Mouse (Mus musculus) right cerebral cortex, postnatal 14 days (tissue): ENCODE data around the gene Fbxo28.

Source experiments
- DNase-seq: peaks from one replicate; pipeline ENCODE4 v3.0.0; 2022

The Fbxo28 gene

DNA sequence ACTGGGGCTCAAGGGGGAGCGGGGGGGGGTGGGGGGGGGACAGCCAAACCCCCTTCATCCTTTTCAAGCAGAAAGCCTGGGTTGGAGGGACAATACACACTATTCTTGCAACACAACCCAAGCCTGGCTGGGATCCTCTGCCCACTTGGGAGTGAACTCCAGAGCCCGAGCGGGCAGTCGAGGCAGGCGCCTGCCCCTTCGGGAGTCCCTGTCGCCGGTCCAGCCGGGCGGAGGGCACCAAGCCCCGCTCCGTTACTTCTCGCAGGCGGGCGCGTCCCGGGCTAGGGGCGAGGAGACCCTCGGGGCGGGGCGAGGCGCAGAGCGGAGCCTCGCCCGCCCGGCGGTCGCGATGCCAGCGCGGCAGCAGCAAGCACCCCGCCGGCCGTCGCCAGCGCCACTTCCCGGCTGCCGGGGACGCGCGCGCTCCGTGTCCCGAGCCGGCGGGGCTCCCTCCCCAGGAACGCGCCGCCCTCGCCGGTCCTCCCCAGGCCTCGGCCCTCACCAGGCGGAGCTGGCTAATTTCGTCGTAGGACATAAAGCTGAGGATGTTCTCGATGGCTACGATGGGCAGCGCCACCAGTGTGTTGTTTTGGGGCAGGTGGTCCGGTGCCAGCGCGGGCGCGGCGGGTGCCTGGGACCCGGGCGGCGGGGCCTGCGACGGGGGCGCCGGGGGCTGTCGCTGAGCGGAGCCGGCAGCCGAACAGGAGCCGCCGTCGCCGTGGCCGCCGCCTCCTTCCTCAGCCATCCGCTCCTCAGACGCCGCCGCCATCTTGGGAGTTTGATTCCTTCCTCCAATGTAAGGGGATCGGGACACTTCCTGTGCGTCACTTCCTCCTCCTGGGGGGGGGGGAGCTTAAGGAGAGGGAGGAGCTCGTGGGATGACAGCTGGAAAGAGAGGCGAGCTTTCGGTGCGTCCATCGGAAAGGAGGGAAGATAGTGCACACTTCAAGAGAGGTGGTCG lies at the start of gene Fbxo28:
Gene Fbxo28 (minus strand): TSS at position 809 of the 961 bp plus-strand sequence.
- DNase-seq, result peak; percentile 86

DNA sequence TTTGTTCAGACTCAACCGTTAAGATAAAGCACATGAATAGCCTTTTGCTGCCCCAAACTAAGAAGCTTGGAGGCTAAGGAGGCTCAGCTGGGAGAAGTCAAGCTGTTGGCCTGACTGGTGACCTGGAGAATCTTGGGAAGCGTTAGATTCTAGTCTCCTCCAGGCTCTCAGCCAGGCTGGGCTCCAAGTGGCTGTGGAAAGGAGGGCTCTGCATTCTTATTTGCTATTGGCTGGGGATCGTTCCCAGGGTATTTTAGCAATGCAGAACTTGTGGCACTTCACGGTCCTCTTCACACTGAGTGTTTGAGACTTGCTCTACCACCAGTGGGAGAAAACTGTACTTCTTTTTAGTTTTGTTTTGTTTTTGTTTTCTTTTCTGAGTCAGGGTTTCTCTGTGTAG lies 47.3 kb upstream of the Fbxo28 start:
- DNase-seq, result no peak

DNA sequence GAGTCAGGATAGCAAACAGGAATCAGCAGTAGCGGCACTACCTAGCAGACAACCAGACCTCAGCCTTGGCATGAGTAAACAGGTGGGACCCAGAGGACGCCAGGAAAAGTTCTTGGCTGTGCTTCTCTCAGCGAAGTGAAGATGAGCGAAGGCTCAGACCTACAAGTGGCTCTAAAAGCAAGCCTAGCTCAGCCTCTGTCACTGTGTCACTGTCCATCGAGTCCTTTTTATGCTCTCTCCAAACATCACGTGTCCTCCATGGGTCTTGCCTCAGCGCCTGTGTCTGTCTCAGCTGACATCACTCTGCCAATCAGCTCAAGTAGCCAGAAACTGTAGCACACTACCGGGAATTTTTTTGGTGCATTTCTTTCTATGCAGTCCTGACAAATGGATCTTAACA lies 45.0 kb upstream of the Fbxo28 start:
- no peak for DNase-seq

DNA sequence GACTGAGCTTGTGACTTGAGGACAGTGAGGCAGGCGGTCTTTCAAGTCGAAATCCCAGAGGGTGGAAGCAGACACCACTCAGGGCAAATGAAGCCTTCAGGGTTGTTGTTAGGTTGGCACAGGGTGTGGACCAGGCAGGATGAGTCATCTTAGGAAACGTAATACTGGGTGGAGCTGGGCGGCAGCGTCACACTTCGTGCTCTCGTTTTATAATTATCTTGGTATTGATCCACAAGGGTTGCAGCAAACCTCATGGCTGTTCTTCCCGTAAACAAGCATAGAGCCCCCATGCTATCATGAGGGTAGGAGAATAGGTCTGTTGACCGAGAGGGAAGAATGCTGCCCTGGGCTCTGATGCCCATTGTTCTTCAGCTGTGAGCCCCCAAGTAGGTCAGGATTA lies 41.7 kb upstream of the Fbxo28 start:
- DNase-seq, result no peak

DNA sequence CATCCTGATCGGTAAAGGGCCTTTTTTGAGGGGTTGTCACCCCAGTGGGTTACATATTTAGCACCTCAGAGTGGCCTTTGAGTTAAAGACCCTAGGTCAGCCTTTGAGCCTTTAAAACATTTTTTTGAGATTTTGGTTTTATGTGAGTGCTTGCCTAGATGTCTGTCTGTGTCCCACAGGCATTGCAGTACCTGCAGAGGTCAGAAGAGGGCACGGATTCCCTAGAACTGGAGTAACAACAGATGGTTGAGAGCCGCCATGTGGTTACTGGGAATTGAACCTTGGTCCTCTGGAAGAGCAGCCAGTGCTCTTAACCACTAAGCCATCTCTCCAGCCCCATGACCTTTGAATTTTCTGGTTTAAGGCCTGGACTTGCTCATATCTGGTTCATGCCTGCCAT lies 39.9 kb upstream of the Fbxo28 start:
- no peak for DNase-seq

DNA sequence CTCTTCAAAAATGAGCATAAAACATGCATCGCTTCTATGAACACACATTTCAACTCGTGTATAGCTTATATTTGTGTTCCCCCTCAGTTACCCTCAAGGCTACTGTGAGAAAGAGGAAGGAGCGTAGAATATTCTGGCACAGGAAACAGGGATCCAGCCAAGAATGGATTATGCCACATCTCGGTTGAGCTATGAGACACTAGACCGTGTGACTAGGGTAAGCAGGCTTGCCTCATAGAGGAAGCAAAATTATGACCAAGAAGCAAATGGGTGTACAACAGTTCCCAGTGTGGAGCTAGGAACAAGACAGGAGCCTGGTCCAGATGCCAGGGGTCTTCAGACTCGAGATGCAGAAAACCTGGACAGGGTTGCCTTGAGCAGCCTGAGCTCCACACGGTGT lies 39.3 kb upstream of the Fbxo28 start:
- no peak for DNase-seq

DNA sequence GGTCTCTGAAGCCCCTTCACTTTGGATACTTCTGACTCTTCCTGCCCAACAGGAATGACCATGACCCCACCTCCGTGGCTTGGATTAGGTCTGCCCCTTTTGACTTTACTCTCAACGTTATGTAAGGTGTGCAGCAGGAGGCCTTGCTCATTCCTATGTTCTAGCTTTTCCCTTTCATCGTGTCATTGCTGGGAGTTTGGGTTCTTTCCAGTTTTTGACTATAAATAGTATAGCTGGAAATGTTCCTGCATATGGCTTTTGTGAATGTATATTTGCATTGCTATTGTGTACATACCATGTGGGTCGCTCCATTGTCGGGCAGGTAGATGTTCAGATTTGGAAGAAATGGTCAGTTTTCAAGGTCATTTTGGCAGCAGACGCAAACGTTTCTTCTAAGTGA lies 37.4 kb upstream of the Fbxo28 start:
- no peak for DNase-seq

DNA sequence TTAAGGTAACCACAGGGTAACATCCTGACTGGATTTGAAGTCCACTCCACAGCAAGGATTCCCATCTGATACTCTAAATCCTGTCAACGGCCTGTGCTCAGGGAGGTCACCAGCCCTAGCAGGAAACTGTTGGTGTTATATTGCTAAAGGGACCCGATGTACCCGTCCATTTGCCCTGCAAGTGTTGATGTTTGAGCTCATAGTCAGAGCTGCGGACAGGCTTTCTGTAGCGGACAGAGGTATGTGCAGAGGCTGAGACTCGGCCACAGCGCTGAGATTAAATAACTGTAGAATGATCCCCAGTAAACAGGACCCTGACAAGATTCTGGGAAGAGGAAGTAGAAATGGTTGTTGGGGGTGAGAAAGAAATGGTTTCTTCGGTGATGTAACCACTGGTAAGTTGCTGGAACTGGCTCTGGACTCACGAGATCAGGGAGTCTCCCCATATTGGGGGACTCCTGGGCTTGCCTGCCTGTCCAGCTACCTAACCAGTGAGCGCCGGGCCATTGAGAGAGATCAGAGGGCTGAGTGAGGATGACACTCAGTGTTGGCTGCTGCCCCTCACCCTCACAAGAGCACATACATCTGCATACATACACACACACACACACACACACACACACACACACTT lies 36.9 kb upstream of the Fbxo28 start:
- DNase-seq, result no peak

DNA sequence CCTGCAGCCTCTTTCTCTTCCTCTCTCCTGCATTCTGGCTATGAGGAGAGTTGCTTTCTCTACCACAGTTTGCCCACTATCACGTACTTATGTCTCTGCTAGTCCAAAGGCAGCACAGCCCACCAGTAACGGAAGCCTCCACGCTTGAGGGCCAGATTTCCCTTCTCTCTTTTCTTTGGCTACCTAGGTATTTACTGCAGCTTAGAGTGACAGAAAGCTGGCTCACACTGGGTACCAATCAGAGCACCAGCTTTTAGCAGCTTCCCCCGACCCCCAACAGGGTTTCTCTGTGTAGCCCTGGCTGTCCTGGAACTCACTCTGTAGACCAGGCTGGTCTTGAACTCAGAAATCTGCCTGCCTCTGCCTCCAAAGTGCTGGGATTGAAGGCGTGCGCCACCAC lies 36.1 kb upstream of the Fbxo28 start:
- DNase-seq, result no peak

DNA sequence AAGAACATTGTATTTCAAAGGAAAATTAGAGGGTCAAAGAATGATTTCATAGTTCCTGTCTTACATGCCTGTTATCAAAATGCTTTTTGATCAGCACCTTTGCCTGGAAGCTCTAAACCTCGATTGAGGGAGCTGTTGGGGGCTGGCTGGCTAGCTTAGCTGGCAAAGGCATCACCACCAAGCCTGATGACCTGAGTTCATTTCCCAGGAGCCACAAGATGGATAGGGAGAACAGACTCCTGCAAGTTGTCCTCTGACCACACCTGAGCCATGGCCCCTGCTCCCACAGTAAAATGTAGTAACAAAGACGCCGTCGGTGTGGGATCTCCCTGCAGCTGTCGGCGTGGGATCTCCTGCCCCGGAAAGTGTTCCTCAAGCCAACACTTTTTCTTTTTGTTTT lies 35.4 kb upstream of the Fbxo28 start:
- no peak for DNase-seq

DNA sequence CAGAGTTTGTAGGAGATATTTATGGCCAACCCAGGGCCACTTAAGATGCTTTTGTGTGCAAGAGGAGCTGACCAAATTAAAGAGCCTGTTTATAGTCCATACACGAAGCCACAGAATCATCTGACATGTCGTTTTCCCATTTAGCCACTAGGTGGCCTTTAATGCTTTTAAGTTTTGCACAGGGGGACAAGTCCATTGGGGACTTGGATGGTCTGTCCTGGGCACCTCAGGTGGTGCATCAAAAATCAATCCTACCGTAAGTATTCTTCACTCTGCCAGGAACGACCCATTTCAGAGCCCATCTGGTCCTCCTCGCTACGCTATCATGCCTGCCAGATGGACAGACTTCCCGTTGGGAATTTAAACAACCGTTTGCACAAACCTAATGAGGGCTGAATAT lies 34.8 kb upstream of the Fbxo28 start:
- DNase-seq, result no peak

DNA sequence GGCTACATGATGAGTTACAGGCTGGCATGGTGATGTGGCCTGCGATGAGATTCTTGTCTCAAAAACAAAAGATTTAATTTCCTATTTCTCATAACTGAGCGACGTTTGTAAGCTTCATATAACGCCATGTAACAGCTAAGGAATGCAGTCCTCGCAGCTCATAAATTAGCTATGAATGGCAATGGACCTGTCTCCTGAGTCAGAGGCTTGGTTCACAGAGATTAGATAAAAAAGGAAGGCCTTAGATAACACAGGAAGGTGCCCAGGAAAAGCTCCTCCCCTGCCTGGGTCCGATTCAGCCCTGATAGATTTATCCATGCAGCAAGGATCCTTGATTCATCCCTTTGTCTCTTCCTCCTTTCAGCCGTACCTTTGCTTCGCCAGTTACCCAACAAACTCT lies 30.5 kb upstream of the Fbxo28 start:
- DNase-seq, result no peak

DNA sequence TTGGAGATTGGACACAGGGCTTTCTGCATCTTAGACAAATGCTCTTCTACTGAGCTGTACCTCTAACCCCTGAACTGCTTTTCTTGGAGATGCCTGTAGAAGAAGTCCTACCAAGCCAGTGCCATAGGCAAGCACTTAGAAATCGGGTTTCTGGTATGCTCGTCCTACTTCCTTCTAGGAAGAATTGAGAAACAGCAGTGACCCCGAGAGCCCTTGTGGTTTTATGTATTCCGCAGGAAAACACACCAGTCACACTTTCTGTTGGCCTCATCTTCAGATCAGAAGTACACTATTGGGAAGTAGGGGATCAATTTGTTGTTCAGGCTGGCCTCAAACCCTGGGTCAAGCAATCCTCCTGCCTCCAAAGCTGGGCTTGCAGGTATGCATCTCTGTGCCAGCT lies 28.0 kb upstream of the Fbxo28 start:
- no peak for DNase-seq

DNA sequence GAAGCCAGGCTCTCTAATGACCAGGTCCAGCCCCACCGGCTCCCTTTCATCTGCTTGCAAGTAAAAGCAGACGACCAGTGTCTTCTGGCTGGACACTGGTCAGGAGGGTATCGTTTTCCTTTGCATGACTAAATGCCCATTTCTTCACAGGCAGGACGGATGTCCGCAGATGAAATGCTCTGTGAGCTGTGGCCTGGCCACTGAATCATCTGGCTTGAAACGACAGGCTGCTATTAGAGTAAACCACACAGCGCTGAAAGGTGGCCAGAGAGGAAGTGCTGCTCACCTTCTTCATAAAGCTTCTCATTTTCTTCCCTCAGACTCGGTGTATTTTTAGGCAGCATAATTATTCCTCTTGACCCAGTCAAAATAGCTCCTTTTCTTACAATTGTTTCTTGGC lies 27.4 kb upstream of the Fbxo28 start:
- no peak for DNase-seq

DNA sequence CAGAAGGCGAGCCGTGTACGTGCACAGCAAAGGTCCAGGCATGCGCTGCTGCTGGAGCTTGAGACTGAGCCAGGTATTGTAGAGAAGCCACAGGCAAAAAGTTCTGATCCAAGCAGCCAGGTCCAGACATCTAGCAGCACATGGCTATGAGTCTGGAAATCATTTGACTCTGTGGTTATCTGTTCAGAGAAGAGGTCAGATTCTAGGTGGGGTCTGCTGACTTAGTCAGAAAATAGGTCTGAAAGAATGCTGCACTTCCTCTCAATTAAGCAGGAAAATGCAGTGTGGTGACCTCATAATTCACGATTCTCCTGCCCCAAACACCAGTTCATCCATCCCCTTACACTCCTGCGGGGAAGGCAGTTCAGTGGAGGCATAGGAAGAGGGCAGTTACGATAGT lies 26.9 kb upstream of the Fbxo28 start:
- no peak for DNase-seq

DNA sequence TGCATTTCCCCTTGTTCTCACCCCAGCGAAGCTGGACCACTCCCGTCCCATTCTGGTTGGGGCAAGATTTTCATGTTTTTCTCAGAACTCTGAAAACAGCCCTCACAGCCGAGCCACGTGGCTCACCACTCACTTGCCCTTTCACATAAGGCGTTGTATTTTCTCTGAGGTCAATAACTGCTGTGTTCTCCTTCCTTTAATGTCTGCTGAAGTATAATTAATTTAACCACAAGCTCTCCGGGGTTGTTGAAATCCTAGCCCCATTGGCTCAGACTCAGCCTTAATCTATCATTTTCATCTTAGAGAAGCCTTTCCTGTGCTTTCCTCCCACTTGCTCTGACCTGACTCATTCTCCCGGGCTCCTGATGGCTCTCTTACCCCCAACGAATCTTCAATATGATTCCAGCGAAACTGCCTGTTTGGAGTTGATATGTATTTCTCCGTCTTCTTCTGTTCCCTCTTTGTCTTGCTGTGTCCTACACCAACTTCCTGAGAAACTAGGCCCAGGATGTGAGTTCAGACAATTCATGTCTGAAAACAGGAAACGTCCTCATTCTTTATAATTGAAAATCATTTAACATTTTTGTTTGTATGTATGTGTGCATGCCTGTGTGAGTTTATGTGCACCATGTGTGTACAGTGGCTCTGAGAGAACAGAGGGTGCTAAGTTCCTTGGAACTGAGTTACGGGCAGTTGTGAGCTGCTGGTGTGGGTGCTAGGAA lies 22.4 kb upstream of the Fbxo28 start:
- no peak for DNase-seq

DNA sequence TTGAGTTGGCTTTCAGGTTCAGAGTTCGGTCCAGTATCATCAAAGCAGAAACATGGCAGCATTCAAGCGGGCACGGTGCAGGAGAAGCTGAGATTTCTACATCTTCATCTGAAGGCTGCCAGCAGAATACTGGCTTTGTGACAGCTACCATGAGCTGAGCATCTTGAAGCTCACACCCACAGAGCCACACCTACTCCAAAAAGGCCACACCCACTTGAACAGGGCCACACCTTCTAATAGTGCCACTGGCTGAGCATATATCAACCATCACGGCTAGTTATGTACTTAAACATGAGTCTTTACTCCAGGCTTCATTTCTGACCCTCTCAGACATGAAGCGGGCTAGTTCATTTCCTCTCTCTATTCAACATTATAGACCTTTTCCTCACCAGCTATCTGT lies 21.3 kb upstream of the Fbxo28 start:
- DNase-seq, result no peak

DNA sequence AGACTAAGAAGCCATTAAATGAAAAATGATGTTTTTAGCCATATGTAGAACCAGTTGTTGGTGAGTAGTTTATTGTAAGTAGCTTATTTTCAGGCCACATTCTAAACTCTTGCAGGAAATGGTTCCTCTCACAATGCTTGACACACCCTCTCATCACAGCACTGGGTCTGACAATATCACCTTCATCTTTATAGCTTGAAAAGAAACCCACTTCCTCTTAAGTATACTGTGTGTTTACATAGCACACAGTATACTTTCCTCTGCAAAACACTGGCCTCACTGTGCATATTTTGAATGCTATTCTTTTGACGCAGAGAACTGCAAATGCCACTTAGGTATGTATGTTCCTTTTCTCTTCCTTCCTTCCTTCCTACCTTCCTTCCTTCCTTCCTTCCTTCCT lies 16.7 kb upstream of the Fbxo28 start:
- DNase-seq, result no peak

DNA sequence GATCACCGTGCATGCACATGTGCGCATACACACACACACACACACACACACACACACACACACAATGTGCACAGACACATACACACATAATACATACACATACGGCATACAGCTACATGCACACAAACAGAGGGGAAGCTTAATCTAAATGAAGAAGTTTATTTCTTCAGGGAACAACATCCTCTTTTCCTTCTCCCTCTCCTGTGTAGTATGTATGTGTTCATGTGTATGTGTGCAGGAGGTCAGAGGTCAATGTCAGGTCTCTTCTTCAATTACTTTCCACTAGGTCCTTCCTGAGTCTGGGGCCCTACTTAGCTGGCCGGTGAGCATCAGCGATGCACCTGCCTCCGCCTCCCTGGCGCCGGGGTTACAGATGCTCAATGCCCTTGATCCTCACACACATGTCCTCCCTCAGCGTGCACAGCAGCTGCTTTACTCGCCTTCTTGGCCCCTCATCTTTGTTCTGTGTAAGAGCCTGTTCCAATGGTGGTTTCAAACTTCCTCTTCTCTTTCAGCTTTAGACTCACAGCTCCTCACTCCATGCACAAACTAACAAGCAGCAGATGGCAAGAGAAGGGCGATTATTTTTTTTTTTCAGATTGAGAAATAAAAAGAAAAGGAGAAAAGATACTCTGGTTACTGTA lies 13.2 kb upstream of the Fbxo28 start:
- DNase-seq, result no peak

DNA sequence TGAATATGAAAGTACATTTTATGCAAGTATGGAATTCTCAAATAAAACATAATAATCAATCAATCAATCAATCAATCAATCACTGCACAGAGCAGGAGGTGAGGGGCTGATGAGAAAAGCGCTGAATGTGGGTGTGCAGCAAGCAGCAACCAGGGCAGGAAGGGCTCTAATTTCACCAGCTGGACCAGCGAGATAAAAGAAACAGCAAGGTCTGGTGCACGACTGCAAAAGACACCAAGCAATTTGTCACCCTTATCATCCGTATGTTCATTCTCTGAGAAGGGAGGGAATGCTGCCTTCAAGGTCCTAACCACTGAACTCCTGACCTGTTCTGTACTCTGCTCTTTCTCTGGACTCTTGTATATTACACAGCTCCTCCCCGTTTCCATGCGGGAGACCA lies 8.1 kb upstream of the Fbxo28 start:
- no peak for DNase-seq

DNA sequence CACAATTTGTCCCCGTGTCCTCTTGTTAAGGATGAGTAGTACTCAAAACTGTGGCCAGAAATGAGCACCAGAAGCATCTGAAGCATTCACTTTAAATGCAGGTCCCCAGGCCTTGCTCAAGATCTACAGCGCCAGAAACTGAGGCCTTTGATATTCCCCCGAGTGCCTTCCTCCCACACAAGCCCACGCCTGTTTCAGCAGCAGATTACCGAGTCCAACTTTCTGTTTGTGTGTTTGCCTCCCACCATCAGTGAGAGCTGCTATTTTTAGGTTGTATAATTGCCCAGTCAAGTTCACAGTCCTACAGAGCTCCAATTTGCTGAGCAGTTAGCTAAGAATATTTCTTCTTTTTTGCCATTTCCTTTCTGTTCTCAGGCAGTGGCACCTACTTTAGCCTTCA lies 5.1 kb upstream of the Fbxo28 start:
- DNase-seq, result no peak

DNA sequence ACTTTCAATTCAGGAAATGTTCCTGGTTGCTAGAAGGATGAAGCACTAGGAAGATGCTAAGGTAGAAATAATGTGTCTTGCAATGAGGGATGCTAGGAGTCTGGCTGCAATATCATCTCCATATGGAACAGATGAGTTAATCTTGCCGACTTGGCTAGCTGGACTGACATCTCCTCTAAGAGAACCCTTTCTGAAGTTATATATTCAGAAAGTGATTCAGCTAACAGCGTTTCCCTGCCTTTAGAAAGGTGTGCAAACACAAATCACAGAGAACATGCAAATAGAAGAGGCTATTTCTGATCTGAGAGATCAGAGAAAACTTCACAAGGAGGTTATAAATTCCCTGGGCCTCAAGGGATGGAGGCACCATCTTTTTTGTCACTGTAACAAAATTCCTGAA lies 4.4 kb upstream of the Fbxo28 start:
- DNase-seq, result no peak

DNA sequence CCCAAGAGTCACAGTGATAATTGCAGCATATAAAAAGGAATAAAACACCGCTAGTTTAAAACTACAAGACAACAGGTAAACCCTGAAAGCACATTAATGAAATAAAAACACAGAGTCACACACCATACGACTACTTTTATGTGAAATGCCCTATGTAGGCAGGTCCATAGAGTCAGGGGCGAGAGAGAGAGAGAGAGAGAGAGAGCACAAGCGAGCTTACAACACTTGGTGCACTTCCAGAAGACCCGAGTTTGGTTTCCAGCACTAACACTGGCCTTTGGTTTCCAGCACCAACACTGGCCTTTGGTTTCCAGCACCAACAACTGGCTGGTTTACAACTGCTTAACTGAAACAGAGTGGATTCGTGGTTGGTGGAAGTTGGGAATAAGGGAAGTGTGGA lies 564 bp upstream of the Fbxo28 start:
- no peak for DNase-seq
